Mouse (Mus musculus) myocyte (in vitro differentiated cells): ENCODE measurements around the gene Tmem267.

ENCODE experiments used
- E2F4 ChIP-seq: IDR thresholded peaks from one replicate; pipeline ENCODE4 v1.6.1; 2011; ENCODE audit warnings: mild to moderate bottlenecking, control low read depth, moderate library complexity; ENCODE audit not compliant: insufficient read depth
- MAX ChIP-seq: IDR thresholded peaks from one replicate; pipeline ENCODE4 v1.6.1; 2011; ENCODE audit warnings: low read depth, mild to moderate bottlenecking, control low read depth
- POLR2A ChIP-seq: IDR thresholded peaks from one replicate; pipeline ENCODE4 v1.6.1; 2011; ENCODE audit warnings: low read depth, mild to moderate bottlenecking, control low read depth, moderate library complexity; ENCODE audit not compliant: insufficient read length
- USF1 ChIP-seq: IDR thresholded peaks from one replicate; pipeline ENCODE4 v1.6.1; 2011; ENCODE audit warnings: low read depth, mild to moderate bottlenecking, control low read depth, moderate library complexity

DNA sequence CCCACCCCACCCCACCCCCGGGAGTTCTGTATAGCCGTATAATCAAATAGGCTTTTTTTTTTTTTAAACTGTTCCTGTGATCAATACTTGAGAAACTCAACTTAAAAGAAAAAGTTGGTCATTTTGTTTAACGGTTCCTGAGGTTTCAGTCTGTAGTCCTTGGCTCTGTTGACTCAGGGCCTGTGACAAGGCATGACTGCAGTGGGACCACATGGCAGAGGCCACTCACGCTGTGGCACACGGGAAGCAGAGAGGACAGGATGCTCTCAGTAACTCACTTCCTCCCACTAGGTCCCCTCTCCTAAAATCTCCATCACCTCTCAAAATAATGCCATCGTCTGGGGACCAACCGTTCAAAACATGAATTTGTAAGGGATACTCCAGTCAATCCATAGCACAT, 153.3 kb downstream of the Tmem267 start:
- TF ChIP-seq USF1 = no peak
- TF ChIP-seq POLR2A = no peak
- TF ChIP-seq MAX = no peak
- no peak for TF ChIP-seq E2F4
